ENCODE assay signal across 8 mouse cellular contexts in the genomic region with DNA sequence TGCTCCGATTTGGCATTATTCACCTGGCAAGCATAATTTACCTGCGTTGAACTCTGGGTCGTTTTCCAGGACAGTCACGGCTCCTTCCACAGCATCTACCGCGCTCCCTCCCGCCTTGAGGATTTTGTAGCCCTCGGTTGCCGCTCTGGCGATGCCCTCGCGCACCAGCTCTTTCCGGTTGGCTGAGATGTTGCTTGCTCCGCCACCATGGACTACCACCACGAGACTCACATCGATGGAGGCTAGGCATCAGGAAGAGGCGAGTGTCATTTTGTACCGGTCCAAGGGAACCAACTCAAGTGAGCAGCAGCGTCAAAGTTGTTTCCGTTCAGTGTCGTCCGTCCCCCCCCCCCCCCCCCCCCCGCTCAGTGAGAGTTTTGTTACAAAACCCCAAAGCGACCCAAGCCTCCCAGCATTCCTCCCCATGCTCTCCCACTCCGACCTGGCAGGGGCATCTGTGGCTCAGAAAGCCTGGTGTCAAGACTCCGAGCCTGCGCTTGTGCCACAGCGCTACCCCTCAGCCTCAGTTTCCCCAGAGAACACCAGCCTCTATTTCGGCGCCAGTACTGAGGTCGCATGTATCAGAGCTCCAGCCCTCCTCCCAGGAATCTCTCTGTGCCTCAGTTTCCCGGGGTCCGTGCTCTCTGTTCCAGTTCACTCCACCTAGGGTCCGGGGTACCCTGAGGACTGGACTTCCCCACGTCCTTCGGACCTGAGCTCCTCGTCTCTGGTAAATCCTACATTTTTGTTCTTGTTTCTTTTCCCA. TPM values are rescaled to one million over a fixed set of nuclear protein-coding genes. Genes with fewer than 3 reads are reported as not detected.
DNase-seq lines count a peak whose midpoint lies in the region; ATAC-seq and TF ChIP-seq lines count a peak whose summit lies in the region.

No protein-coding gene starts in this region.

- WGBS in forebrain, embryonic 11.5 days = 1% methylated on average over 35 of the region's 37 CpGs
- 1% methylated on average over 34 of the region's 37 CpGs for WGBS in intestine, embryonic 15.5 days
- WGBS in liver, postnatal 0 days (ENCODE audit: insufficient replicate concordance) = under 1% methylated on average over 35 of the region's 37 CpGs
- under 1% methylated on average over 34 of the region's 37 CpGs for WGBS in neural tube, embryonic 15.5 days

- peak overlapping the region; percentile 76 for H3K9ac ChIP-seq in forebrain, embryonic 11.5 days (ENCODE audit: low read length)
- H3K9ac ChIP-seq in intestine, embryonic 15.5 days = peak overlapping the region; percentile 67
- peak overlapping the region; percentile 84 for H3K9ac ChIP-seq in liver, postnatal 0 days (replicated peaks)
- H3K9ac ChIP-seq in neural tube, embryonic 15.5 days (replicated peaks) = peak overlapping the region; percentile 69

- H3K27ac ChIP-seq in forebrain, embryonic 11.5 days (ENCODE audit: low read depth, low read length) = no peak overlapping the region
- H3K27ac ChIP-seq in intestine, embryonic 15.5 days = 0 out of 2 replicates have a peak overlapping the region, but pooled peaks have one; percentile 27
- peak overlapping the region; percentile 26; the same call in 1 of the 2 replicates for H3K27ac ChIP-seq in liver, postnatal 0 days (ENCODE audit: low read depth)
- H3K27ac ChIP-seq in neural tube, embryonic 15.5 days (replicated peaks) = peak overlapping the region; percentile 78

- TF ChIP-seq CTCF in liver, postnatal 0 days (IDR thresholded peaks at IDR 0.05; ENCODE audit: low read depth) = no peak

- H3K4me1 ChIP-seq in forebrain, embryonic 11.5 days (replicated peaks; ENCODE audit: control insufficient read depth, insufficient read depth, low read length) = peaks cover 5% of the 10 kb centered on the region; the same call in 1 of the 2 replicates
- H3K4me1 ChIP-seq in intestine, embryonic 15.5 days (replicated peaks) = 0 out of 2 replicates have a peak, but pooled peaks cover 4% of the 10 kb centered on the region
- peaks cover 7% of the 10 kb centered on the region for H3K4me1 ChIP-seq in liver, postnatal 0 days (ENCODE audit: insufficient read depth)
- H3K4me1 ChIP-seq in neural tube, embryonic 15.5 days = peaks cover 24% of the 10 kb centered on the region

- H3K4me2 ChIP-seq in forebrain, embryonic 11.5 days (ENCODE audit: low read depth, low read length, severe bottlenecking) = peak overlapping the region; percentile 87
- H3K4me2 ChIP-seq in intestine, embryonic 15.5 days (replicated peaks) = peak overlapping the region; percentile 96
- peak overlapping the region; percentile 99 for H3K4me2 ChIP-seq in liver, postnatal 0 days (ENCODE audit: low read depth, low read length)
- peak overlapping the region; percentile 83 for H3K4me2 ChIP-seq in neural tube, embryonic 15.5 days

- H3K36me3 ChIP-seq in forebrain, embryonic 11.5 days (ENCODE audit: control insufficient read depth, insufficient read depth, low read length) = no peaks in the 10 kb centered on the region
- no peaks in the 10 kb centered on the region for H3K36me3 ChIP-seq in intestine, embryonic 15.5 days
- no peaks in the 10 kb centered on the region for H3K36me3 ChIP-seq in liver, postnatal 0 days (replicated peaks; ENCODE audit: insufficient read depth, low read length)
- no peaks in the 10 kb centered on the region for H3K36me3 ChIP-seq in neural tube, embryonic 15.5 days

- TF ChIP-seq EP300 in liver, postnatal 0 days (IDR thresholded peaks at IDR 0.05; ENCODE audit: low read depth) = no peak

- ATAC-seq in forebrain, embryonic 11.5 days (replicated peaks; ENCODE audit: low FRiP score) = peak; percentile 86
- peak; percentile 81 for ATAC-seq in intestine, embryonic 15.5 days
- peak; percentile 58 for ATAC-seq in liver, postnatal 0 days
- peak; percentile 82 for ATAC-seq in neural tube, embryonic 15.5 days (ENCODE audit: low FRiP score)

- DNase-seq in left cerebral cortex, adult 18-20 months (ENCODE audit: low spot score in 2 of 2) = peak; percentile 29 to 33
- no peak for DNase-seq in left cerebral cortex, adult 11 months (ENCODE audit: low spot score)
- peak; percentile 19 for DNase-seq in c-Kit-positive CD71-positive TER-119-negative erythroid progenitor cells, embryonic 14.5 days (ENCODE audit: low read depth)
- DNase-seq in forebrain, embryonic 11.5 days (ENCODE audit: low spot score) = peak; percentile 62
- DNase-seq in liver, postnatal 0 days = peak; percentile 35
- no peak for DNase-seq in yolk sac, embryonic 10.5 days (ENCODE audit: low spot score)

- no peaks in the 10 kb centered on the region for H3K9me3 ChIP-seq in forebrain, embryonic 11.5 days (ENCODE audit: control insufficient read depth, low read length)
- no peaks in the 10 kb centered on the region for H3K9me3 ChIP-seq in intestine, embryonic 15.5 days
- no peaks in the 10 kb centered on the region for H3K9me3 ChIP-seq in liver, postnatal 0 days (ENCODE audit: low read length)
- H3K9me3 ChIP-seq in neural tube, embryonic 15.5 days (replicated peaks) = no peaks in the 10 kb centered on the region

- H3K4me3 ChIP-seq in forebrain, embryonic 11.5 days (ENCODE audit: low read depth, low read length) = peak overlapping the region; percentile 65
- peak overlapping the region; percentile 67 for H3K4me3 ChIP-seq in intestine, embryonic 15.5 days (replicated peaks)
- H3K4me3 ChIP-seq in liver, postnatal 0 days (ENCODE audit: low read depth, low read length) = peak overlapping the region; percentile 79
- peak overlapping the region; percentile 74 for H3K4me3 ChIP-seq in neural tube, embryonic 15.5 days (replicated peaks)

- no peaks in the 10 kb centered on the region for H3K27me3 ChIP-seq in forebrain, embryonic 11.5 days (ENCODE audit: control insufficient read depth, insufficient read depth, low read length)
- no peaks in the 10 kb centered on the region for H3K27me3 ChIP-seq in intestine, embryonic 15.5 days (replicated peaks)
- no peaks in the 10 kb centered on the region for H3K27me3 ChIP-seq in liver, postnatal 0 days (ENCODE audit: insufficient read depth, low read length)
- H3K27me3 ChIP-seq in neural tube, embryonic 15.5 days (replicated peaks) = no peaks in the 10 kb centered on the region

RNA-seq across cellular contexts. Expression of a gene that starts 0.5 kb away (rescaled TPM):
- total RNA-seq in left cerebral cortex, adult 18-20 months (2021) = 100 to 1,000 TPM; 131 to 136 TPM
- 22.7 and 25.3 TPM in 2 replicates for polyA plus RNA-seq in forebrain, embryonic 11.5 days (2014; fragmentation: Nextera tagmentation; extraction: Ambion mirVana)
- 10.4 and 12.6 TPM in 2 replicates for polyA plus RNA-seq in intestine, embryonic 15.5 days (2015; fragmentation: Nextera tagmentation; extraction: Ambion mirVana)
- 7.0 and 8.3 TPM in 2 replicates for polyA plus RNA-seq in liver, postnatal 0 days (2015; fragmentation: Nextera tagmentation; extraction: Ambion mirVana)
- polyA plus RNA-seq in neural tube, embryonic 15.5 days (2015; fragmentation: Nextera tagmentation; extraction: Ambion mirVana) = 31.6 and 32.6 TPM in 2 replicates

RNA-seq across cellular contexts. Expression of a gene that starts 47.2 kb away (rescaled TPM):
- not detected for total RNA-seq in left cerebral cortex, adult 18-20 months (2021)
- polyA plus RNA-seq in forebrain, embryonic 11.5 days (2014; fragmentation: Nextera tagmentation; extraction: Ambion mirVana) = not detected in 2 replicates
- polyA plus RNA-seq in intestine, embryonic 15.5 days (2015; fragmentation: Nextera tagmentation; extraction: Ambion mirVana) = not detected in 2 replicates
- polyA plus RNA-seq in liver, postnatal 0 days (2015; fragmentation: Nextera tagmentation; extraction: Ambion mirVana) = 0.85 and 3.7 TPM in 2 replicates
- polyA plus RNA-seq in neural tube, embryonic 15.5 days (2015; fragmentation: Nextera tagmentation; extraction: Ambion mirVana) = not detected in 2 replicates

Comparison
In these comparisons a context has a peak if more than half of its experiments do, and no peak if none do; other contexts are left out.
1. DNase-seq: peak in left cerebral cortex, adult 18-20 months (2 of 2), c-Kit-positive CD71-positive TER-119-negative erythroid progenitor cells, embryonic 14.5 days (single experiment), forebrain, embryonic 11.5 days (single experiment) and liver, postnatal 0 days (single experiment); none in left cerebral cortex, adult 11 months (single experiment) and yolk sac, embryonic 10.5 days (single experiment).
2. Peak in every context shown above with its lines, with median percentiles within 50 percentile points of each other: ATAC-seq, H3K4me2 ChIP-seq, H3K4me3 ChIP-seq and H3K9ac ChIP-seq.